Mouse (Mus musculus): Measurements from ENCODE around the gene Spout1. TPM values are rescaled to one million over a fixed set of nuclear protein-coding genes. Genes with fewer than 3 reads are reported as not detected.
"Not testable (repeated sequence)": the region's sequence is repeated elsewhere in the genome, so short reads cannot be mapped to it uniquely, and the experiment has no call there.

Gene Spout1
- total RNA-seq, 2 experiments from 2014 or later, result 35.1 to 35.4 TPM

- DNase-seq (ENCODE audit: extremely low spot score in 1 of 2, low spot score in 1 of 2), result peak; percentile 92 to 97
Observed at GRCm38 (mm10) chr2:30133613-30134377, 44.5 kb downstream of the Spout1 start, which contains the start of gene Tbc1d13. Gene Tbc1d13 (plus strand): TSS chr2:30133746.

GRCm38 (mm10) chr2:30132801-30133612 lies 45.3 kb downstream of the Spout1 start:
- DNase-seq (ENCODE audit: extremely low spot score in 1 of 2, low spot score in 1 of 2), result no peak

- not testable (repeated sequence) for DNase-seq (ENCODE audit: extremely low spot score in 1 of 2, low spot score in 1 of 2)
Observed at GRCm38 (mm10) chr2:30131240-30131639, 47.0 kb downstream of the Spout1 start.

GRCm38 (mm10) chr2:30130156-30130555 lies 48.1 kb downstream of the Spout1 start:
- DNase-seq (ENCODE audit: extremely low spot score in 1 of 2, low spot score in 1 of 2), result no peak

GRCm38 (mm10) chr2:30128789-30129188 lies 49.5 kb downstream of the Spout1 start:
- no peak for DNase-seq (ENCODE audit: extremely low spot score in 1 of 2, low spot score in 1 of 2)

GRCm38 (mm10) chr2:30124472-30125274 lies 53.6 kb downstream of the Spout1 start, which contains the start of gene Zer1:
Gene Zer1 (minus strand): TSS chr2:30124585.
- peak; percentile 89 to 92 for DNase-seq (ENCODE audit: extremely low spot score in 1 of 2, low spot score in 1 of 2)

GRCm38 (mm10) chr2:30123729-30124471 lies 54.4 kb downstream of the Spout1 start:
- peak in 1 of 2 experiments; percentile 29 for DNase-seq (ENCODE audit: extremely low spot score in 1 of 2, low spot score in 1 of 2)

Other genes starting within 250 kb of the Spout1 start
- gene Gle1, start 243.0 kb downstream of the Spout1 start, total RNA-seq (2021), result 10 to 100 TPM; 37.9 to 39.3 TPM
- gene Sptan1, start 212.9 kb downstream of the Spout1 start, total RNA-seq (2021), result 100 to 1,000 TPM; 838 to 951 TPM
- gene Wdr34, start 129.6 kb downstream of the Spout1 start, total RNA-seq (2021), result 10 to 100 TPM; 32.5 to 33.0 TPM
- gene Set, start 121.1 kb downstream of the Spout1 start, total RNA-seq (2021), result 100 to 1,000 TPM; 187 to 188 TPM
- 1 to 10 TPM; 1.2 to 1.9 TPM for gene Pkn3, start 100.8 kb downstream of the Spout1 start, total RNA-seq (2021)
- 10 to 100 TPM in 1 of 2 experiments, 1 to 10 TPM in 1; 9.9 to 11.4 TPM for gene Zdhhc12, start 84.8 kb downstream of the Spout1 start, total RNA-seq (2021)
- 100 to 1,000 TPM; 191 to 213 TPM for gene Zer1, start 53.9 kb downstream of the Spout1 start, total RNA-seq (2021)
- gene Tbc1d13, start 44.7 kb downstream of the Spout1 start, total RNA-seq (2021), result 10 to 100 TPM; 59.0 to 61.6 TPM
- gene Endog, start 7.0 kb downstream of the Spout1 start, total RNA-seq (2021), result 10 to 100 TPM; 22.7 to 25.0 TPM
- 10 to 100 TPM; 17.1 to 18.4 TPM for gene Kyat1, start 27.4 kb upstream of the Spout1 start, total RNA-seq (2021)
- 10 to 100 TPM; 57.1 to 60.7 TPM for gene Lrrc8a, start 59.3 kb upstream of the Spout1 start, total RNA-seq (2021)
- 1 to 10 TPM; 6.1 to 7.4 TPM for gene Gm28035, start 62.1 kb upstream of the Spout1 start, total RNA-seq (2021)
- gene Phyhd1, start 87.7 kb upstream of the Spout1 start, total RNA-seq (2021), result 10 to 100 TPM; 18.6 to 24.8 TPM
- gene Gm28038, start 102.6 kb upstream of the Spout1 start, total RNA-seq (2021), result not detected
- gene Dolk, start 107.9 kb upstream of the Spout1 start, total RNA-seq (2021), result 10 to 100 TPM; 24.3 to 25.7 TPM
- gene Nup188, start 107.9 kb upstream of the Spout1 start, total RNA-seq (2021), result 10 to 100 TPM; 18.7 to 22.0 TPM
- gene Sh3glb2, start 180.9 kb upstream of the Spout1 start, total RNA-seq (2021), result 100 to 1,000 TPM; 249 to 278 TPM
- gene Miga2, start 185.8 kb upstream of the Spout1 start, total RNA-seq (2021), result 100 to 1,000 TPM; 102 to 110 TPM
- gene Dolpp1, start 213.8 kb upstream of the Spout1 start, total RNA-seq (2021), result 10 to 100 TPM; 25.1 to 27.5 TPM
- 10 to 100 TPM; 49.6 to 51.1 TPM for gene Crat, start 237.4 kb upstream of the Spout1 start, total RNA-seq (2021)
- 100 to 1,000 TPM; 163 to 169 TPM for gene Ptpa, start 237.6 kb upstream of the Spout1 start, total RNA-seq (2021)

Measured in layer of hippocampus, postnatal 25 days (tissue).